Mouse (Mus musculus) bone marrow, adult 2 months (tissue): ENCODE results near the gene Dcbld1.

ENCODE experiments used
- CTCF ChIP-seq: fragments of 200-500 bp; IDR thresholded peaks from 2 replicates; pipeline ENCODE4 v1.5.1; 2011; ENCODE audit warnings: low read length, control low read depth; ENCODE audit not compliant: control insufficient read depth, insufficient read depth
- POLR2A ChIP-seq: fragments of 200-500 bp; IDR thresholded peaks from 2 replicates; pipeline ENCODE4 v1.6.1; 2011; ENCODE audit warnings: low read depth, mild to moderate bottlenecking, control low read depth, low read length, borderline replicate concordance; ENCODE audit not compliant: control insufficient read depth

GRCm38 (mm10) chr10:52185900-52186299 lies 47.5 kb upstream of the Dcbld1 start:
- no peak for TF ChIP-seq POLR2A
- TF ChIP-seq CTCF: no peak
